Mouse (Mus musculus) limb, embryonic 13.5 days (tissue): ENCODE measurements around the gene Xkr7. TPM values are rescaled to one million over a fixed set of nuclear protein-coding genes. Genes with fewer than 3 reads are reported as not detected.

Source experiments
- ATAC-seq: fragments of 200-750 bp; cut with Nextera tagmentation; 2 replicates; pipeline ENCODE4 v1.8.0; 2017; ENCODE audit warnings: low read depth, moderate number of reproducible peaks, moderate TSS enrichment; ENCODE audit not compliant: low FRiP score
- H3K27ac ChIP-seq: fragments of 300-500 bp; sonication (generic); 2 replicates; pipeline ENCODE4 v1.5.1; 2015; ENCODE audit warnings: inconsistent platforms, mild to moderate bottlenecking, moderate library complexity
- H3K27me3 ChIP-seq: fragments of 300-500 bp; sonication (generic); 2 replicates; pipeline ENCODE4 v1.6.1; 2015; ENCODE audit warnings: mild to moderate bottlenecking, inconsistent platforms
- H3K36me3 ChIP-seq: fragments of 300-500 bp; sonication (generic); 2 replicates; pipeline ENCODE4 v1.6.1; 2015; ENCODE audit warnings: inconsistent platforms, mild to moderate bottlenecking, moderate library complexity
- H3K4me1 ChIP-seq: fragments of 300-500 bp; sonication (generic); 2 replicates; pipeline ENCODE4 v1.6.1; 2015; ENCODE audit warnings: inconsistent platforms
- H3K4me2 ChIP-seq: fragments of 300-500 bp; sonication (generic); replicated peaks from 2 replicates; pipeline ENCODE4 v1.6.1; 2015; ENCODE audit warnings: inconsistent platforms, mild to moderate bottlenecking, moderate library complexity
- H3K4me3 ChIP-seq: fragments of 300-500 bp; sonication (generic); 2 replicates; pipeline ENCODE4 v1.5.1; 2015; ENCODE audit warnings: moderate library complexity, mild to moderate bottlenecking, inconsistent platforms
- H3K9ac ChIP-seq: fragments of 300-500 bp; sonication (generic); 2 replicates; pipeline ENCODE4 v1.6.1; 2015; ENCODE audit warnings: mild to moderate bottlenecking, inconsistent platforms
- H3K9me3 ChIP-seq: fragments of 300-500 bp; sonication (generic); 2 replicates; pipeline ENCODE4 v1.6.1; 2016; ENCODE audit warnings: inconsistent platforms
- WGBS: fragments of 180-500 bp; shearing (Covaris S2); methylation state at CpG from one replicate; pipeline ENCODE4 v1.1.7; 2015; 5-methylcytosine and 5-hydroxymethylcytosine counted together
- polyA plus RNA-seq: library from polyadenylated mRNA; unstranded; fragments of >200 nt; fragmentation: Nextera tagmentation; extraction: Ambion mirVana; gene quantifications from 2 replicates; pipeline ENCODE4 v1.2.1, GENCODE M21; 2015

Xkr7 gene
- polyA plus RNA-seq, 1 experiment from 2014 or later: not detected

DNA sequence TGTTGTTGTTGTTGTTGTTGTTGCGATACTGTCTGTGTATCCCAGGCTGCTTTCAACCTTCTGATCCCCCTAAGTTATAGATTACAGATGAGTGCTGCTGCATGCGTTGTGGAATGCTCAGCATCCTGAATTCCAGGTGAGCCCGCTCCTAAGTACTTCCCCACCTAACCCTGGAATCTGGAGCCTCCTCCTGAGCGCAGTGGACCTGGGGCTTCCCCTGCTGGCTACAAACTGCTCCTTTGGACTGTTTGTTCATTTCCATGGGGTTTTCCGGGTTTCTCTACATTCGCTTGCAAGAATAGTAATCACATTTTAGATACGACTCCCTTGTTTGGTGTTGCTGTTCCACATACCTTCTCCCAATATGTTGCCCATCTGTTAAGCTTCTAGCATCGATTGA, 51.6 kb downstream of the Xkr7 start:
- H3K27me3 ChIP-seq: 0 out of 2 replicates have a peak, but pooled peaks cover 6% of the 10 kb centered on the region
- no peak overlapping the region for H3K4me2 ChIP-seq
- H3K27ac ChIP-seq: no peak overlapping the region
- no peak overlapping the region for H3K9ac ChIP-seq
- H3K36me3 ChIP-seq: no peaks in the 10 kb centered on the region
- 79% methylated on average over 8 of the region's 8 CpGs for WGBS
- H3K9me3 ChIP-seq: no peaks in the 10 kb centered on the region
- H3K4me1 ChIP-seq: no peaks in the 10 kb centered on the region
- ATAC-seq: no peak
- H3K4me3 ChIP-seq: no peak overlapping the region

DNA sequence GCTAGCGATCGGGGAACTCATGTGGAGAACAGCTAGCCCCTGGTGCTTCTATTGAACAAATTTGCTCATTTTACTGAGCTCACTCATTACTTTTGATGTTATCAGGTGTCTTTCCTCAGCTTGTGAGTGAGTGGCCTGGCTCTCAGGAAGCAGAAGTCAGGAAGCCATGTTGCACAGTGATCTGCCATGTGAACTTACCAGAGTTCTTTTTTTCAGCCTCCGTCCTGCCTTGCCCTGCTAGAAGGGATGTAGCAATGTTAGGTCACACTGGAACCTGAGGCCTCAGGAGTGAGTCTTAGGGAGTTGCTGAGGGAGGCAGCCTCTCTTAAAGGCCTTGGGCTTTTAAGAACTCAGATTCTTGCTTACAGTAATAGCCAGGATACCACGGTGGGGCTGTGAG, 52.2 kb downstream of the Xkr7 start:
- WGBS: 80% methylated on average over 4 of the region's 4 CpGs
- Histone ChIP-seq H3K27me3 (0 out of 2 replicates have a peak, but pooled peaks cover 6% of the 10 kb centered on the region), H3K9ac (no peak overlapping the region), H3K4me2 (no peak overlapping the region), H3K36me3 (no peaks in the 10 kb centered on the region), H3K27ac (no peak overlapping the region), H3K4me1 (no peaks in the 10 kb centered on the region), H3K9me3 (no peaks in the 10 kb centered on the region), H3K4me3 (no peak overlapping the region)
- ATAC-seq: no peak

DNA sequence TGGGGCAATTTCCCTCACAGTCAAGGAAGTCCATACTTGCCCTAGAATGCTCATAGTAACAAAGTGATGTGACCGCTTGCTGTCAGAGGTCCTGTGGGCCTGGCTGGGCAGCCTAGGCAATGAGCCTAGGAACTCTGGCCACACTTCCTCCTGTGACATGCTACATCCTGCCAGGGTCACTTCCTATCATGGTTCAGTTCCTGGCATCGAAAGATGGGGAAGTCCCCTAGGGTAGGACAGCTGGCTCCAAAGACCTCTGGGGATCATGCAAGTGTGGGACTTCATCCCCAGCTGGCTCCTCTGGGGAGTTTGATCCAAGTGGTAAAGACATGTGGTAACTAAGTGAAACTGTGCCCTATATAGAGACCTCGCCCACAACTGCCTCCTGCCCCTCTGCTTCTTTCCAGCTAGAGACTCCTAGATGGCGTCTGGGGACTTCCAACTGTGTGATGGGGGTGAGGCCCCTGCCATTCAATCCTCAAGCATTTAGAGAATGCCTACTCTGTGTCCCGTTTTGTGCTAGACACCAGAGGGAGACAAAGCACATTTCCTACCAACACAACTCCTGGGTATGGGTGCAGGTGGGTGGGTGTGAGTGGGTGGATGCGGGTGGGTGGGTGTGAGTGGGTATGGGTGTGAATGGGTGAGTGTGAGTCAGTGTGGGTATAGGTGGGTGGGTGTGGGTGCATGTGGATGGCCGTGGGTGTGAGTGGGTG, 52.8 kb downstream of the Xkr7 start:
- no peak overlapping the region for H3K9ac ChIP-seq
- H3K9me3 ChIP-seq: no peaks in the 10 kb centered on the region
- WGBS: 63% methylated on average over 7 of the region's 7 CpGs
- H3K4me2 ChIP-seq: no peak overlapping the region
- H3K36me3 ChIP-seq: no peaks in the 10 kb centered on the region
- no peak overlapping the region for H3K4me3 ChIP-seq
- ATAC-seq: no peak
- H3K4me1 ChIP-seq: no peaks in the 10 kb centered on the region
- H3K27ac ChIP-seq: no peak overlapping the region
- H3K27me3 ChIP-seq: 0 out of 2 replicates have a peak, but pooled peaks cover 3% of the 10 kb centered on the region

DNA sequence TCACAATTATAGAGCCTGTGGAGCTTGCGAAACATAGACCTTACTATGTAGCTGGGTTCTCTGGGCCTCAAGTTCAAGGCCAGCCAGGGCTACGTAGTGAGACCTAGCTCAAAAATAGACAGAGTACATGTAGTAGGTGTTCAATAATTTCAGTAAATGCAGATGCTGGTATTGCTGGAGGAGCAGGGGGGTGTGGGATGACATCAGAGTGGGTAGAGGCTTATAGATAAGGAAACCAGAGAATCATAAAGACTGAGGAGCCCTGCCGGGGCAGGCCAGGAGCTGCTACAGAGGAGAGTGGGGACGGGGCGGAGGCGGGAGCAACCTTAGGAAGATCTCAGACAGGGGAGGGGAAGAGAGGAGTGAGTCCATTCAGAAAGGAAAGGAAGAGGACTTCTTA, 53.9 kb downstream of the Xkr7 start:
- H3K9ac ChIP-seq: no peak overlapping the region
- no peak for ATAC-seq
- H3K4me2 ChIP-seq: no peak overlapping the region
- H3K36me3 ChIP-seq: no peaks in the 10 kb centered on the region
- 90% methylated on average over 6 of the region's 6 CpGs for WGBS
- no peaks in the 10 kb centered on the region for H3K9me3 ChIP-seq
- H3K4me3 ChIP-seq: no peak overlapping the region
- H3K27ac ChIP-seq: no peak overlapping the region
- no peaks in the 10 kb centered on the region for H3K4me1 ChIP-seq
- 0 out of 2 replicates have a peak, but pooled peaks cover 3% of the 10 kb centered on the region for H3K27me3 ChIP-seq

DNA sequence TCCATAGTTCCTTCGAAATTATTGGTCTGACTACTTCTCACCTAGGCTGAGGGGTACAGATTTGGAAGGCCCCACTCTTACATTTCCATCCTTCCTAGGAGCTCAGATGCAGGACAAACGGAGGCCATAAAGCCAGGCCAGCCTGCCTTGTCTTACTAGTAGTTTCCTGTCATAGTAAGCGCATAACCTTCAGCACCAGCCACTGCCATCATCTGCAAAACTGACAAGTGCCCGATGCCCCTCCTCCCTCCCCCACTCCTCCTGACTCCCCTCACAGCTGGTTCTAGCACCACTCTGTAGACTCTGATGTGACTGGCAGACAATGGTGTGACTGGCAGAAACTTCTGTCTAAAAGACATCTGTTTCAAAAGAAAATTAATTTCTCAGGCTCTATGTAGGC, 54.5 kb downstream of the Xkr7 start:
- Histone ChIP-seq H3K27me3 (no peaks in the 10 kb centered on the region), H3K27ac (no peak overlapping the region), H3K36me3 (no peaks in the 10 kb centered on the region), H3K4me3 (no peak overlapping the region), H3K9ac (no peak overlapping the region), H3K4me1 (no peaks in the 10 kb centered on the region), H3K9me3 (no peaks in the 10 kb centered on the region), H3K4me2 (no peak overlapping the region)
- 79% methylated on average over 4 of the region's 4 CpGs for WGBS
- no peak for ATAC-seq

DNA sequence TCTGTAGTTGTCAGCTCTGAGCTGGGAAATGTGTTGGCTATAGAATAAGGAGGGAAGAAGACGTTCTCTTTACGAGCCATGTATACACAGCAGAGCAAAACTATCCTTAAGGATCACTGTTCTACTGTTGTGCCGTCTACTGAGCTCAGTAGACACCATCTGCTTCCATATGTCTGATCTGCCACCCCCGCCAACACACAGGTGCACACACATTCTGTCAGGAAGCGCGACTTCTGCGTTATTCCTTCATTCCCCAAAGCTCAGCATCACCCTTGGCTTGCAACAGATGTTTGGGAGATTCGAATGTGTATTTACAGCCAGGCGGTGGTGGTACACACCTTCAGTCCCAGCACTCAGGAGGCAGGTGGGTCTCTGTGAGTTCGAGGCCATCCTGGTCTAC, 55.4 kb downstream of the Xkr7 start:
- H3K4me2 ChIP-seq: no peak overlapping the region
- no peak overlapping the region for H3K4me3 ChIP-seq
- no peaks in the 10 kb centered on the region for H3K27me3 ChIP-seq
- H3K36me3 ChIP-seq: no peaks in the 10 kb centered on the region
- no peaks in the 10 kb centered on the region for H3K4me1 ChIP-seq
- no peaks in the 10 kb centered on the region for H3K9me3 ChIP-seq
- H3K27ac ChIP-seq: no peak overlapping the region
- H3K9ac ChIP-seq: no peak overlapping the region
- no peak for ATAC-seq
- WGBS: 89% methylated on average over 10 of the region's 10 CpGs

DNA sequence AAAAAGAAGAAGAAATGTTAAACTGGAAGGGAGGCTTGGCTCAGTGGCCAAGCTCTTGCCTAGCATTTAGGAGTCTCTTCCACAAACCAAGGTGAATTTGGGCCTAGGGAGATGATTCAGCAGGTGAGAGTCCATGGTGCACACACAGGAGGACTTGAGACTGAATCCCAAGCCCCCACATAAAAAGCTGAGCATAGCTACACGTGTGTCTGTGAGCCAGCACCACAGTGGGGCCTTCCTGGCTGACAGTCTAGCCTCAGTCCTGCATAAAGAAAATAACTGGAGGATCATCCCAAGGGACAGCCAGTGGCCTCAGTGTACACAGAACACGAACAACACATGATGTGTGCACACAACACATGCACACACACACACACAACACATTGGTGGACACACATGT, 57.7 kb downstream of the Xkr7 start:
- WGBS: 61% methylated on average over 2 of the region's 2 CpGs

DNA sequence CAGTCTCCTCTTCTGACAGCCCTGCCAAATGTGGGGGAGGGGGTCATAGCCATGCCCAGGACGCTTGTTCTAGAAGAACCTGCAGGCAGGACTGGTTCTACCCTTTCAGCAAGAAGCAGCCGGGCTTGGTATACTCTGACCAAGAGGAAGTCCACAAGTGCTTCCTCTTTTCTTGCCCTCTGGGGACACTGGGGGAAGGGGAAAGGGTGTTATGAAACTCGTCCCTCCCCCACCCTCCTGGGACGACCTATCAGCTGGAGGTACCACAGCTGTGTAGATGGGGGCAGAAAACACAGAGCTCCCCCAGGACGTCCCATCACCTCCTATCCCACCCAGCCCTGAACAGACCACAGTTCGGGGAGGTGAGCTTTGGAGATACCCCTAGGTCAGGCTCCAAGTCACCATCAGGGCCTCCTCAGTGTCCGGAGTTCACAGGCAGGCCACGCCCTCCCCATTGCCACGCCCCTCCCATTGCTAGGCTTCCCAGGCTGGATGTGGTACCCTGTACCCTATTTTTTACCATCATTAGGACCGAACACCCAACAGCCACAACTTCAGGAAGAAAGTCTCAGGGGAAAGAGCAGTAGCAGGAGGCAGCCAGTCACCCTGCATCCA, 59.0 kb downstream of the Xkr7 start:
- 33% methylated on average over 10 of the region's 10 CpGs for WGBS
- ATAC-seq: no peak
- no peaks in the 10 kb centered on the region for H3K36me3 ChIP-seq

More for the DNA sequence above, 57.7 kb downstream of the Xkr7 start:
- ATAC-seq: no peak
- H3K27me3 ChIP-seq: no peaks in the 10 kb centered on the region
- no peak overlapping the region for H3K27ac ChIP-seq
- no peaks in the 10 kb centered on the region for H3K9me3 ChIP-seq
- no peak overlapping the region for H3K4me2 ChIP-seq
- H3K36me3 ChIP-seq: no peaks in the 10 kb centered on the region
- no peak overlapping the region for H3K4me3 ChIP-seq
- H3K9ac ChIP-seq: no peak overlapping the region
- no peaks in the 10 kb centered on the region for H3K4me1 ChIP-seq

More for the DNA sequence above, 59.0 kb downstream of the Xkr7 start:
- no peak overlapping the region for H3K9ac ChIP-seq
- no peak overlapping the region for H3K27ac ChIP-seq
- no peak overlapping the region for H3K4me3 ChIP-seq
- H3K4me2 ChIP-seq: no peak overlapping the region
- H3K9me3 ChIP-seq: no peaks in the 10 kb centered on the region
- no peaks in the 10 kb centered on the region for H3K27me3 ChIP-seq
- no peaks in the 10 kb centered on the region for H3K4me1 ChIP-seq

Other genes starting within 250 kb of the Xkr7 start
- gene Bcl2l1, start 200.1 kb upstream of the Xkr7 start, polyA plus RNA-seq: 93.3 and 93.5 TPM in 2 replicates
- 83.1 and 86.8 TPM in 2 replicates for gene Tpx2, start 183.9 kb upstream of the Xkr7 start, polyA plus RNA-seq
- 0.05 and 0.08 TPM in 2 replicates for gene Mylk2, start 120.5 kb upstream of the Xkr7 start, polyA plus RNA-seq
- 0.65 and 0.66 TPM in 2 replicates for gene Foxs1, start 98.6 kb upstream of the Xkr7 start, polyA plus RNA-seq
- gene Dusp15, start 80.2 kb upstream of the Xkr7 start, polyA plus RNA-seq: 0.56 and 0.75 TPM in 2 replicates
- 0.32 and 0.39 TPM in 2 replicates for gene Ttll9, start 69.4 kb upstream of the Xkr7 start, polyA plus RNA-seq
- 126 and 131 TPM in 2 replicates for gene Pdrg1, start 16.4 kb upstream of the Xkr7 start, polyA plus RNA-seq
- 1.7 and 1.9 TPM in 2 replicates for gene Ccm2l, start 34.1 kb downstream of the Xkr7 start, polyA plus RNA-seq
- gene Hck, start 76.6 kb downstream of the Xkr7 start, polyA plus RNA-seq: 6.7 and 7.9 TPM in 2 replicates
- gene Tm9sf4, start 129.5 kb downstream of the Xkr7 start, polyA plus RNA-seq: 93.9 and 101 TPM in 2 replicates
- 16.4 and 17.3 TPM in 2 replicates for gene Tspyl3, start 193.6 kb downstream of the Xkr7 start, polyA plus RNA-seq
- gene Plagl2, start 209.6 kb downstream of the Xkr7 start, polyA plus RNA-seq: 12.8 and 15.0 TPM in 2 replicates
- 8.8 and 9.2 TPM in 2 replicates for gene Pofut1, start 209.7 kb downstream of the Xkr7 start, polyA plus RNA-seq